Mouse (Mus musculus): ENCODE data around the gene Faap100. TPM values are rescaled to one million over a fixed set of nuclear protein-coding genes. Genes with fewer than 3 reads are reported as not detected.

Gene Faap100
- polyA plus RNA-seq, 1 experiment = 1.2 TPM

DNA sequence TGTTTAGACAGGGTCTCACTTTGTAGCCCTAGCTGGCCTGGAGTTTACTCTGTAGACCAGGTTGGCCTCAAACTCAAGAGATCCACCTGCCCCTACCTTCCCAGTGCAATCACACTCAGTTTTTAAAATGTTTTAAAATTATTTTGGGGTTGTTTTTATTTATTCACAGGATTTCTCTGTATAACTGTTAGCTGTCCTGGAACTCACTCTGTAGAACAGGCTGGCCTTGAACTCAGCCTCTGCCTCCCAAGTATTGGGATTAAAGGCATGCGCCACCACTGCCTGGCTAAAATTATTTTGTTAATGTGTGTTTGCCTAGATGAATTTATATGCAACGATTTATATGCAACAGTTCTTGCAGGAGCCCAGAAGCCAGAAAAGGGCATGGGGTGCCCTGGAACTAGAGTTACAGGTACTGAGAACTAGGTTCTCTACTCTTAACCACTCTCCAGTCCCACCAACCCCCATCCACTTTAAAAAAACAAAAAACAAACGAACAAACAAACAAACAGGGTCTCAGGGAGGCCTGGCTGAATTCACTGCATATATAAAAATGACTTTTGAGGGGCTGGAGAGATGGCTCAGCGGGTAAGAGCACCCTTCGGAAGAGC is 34.1 kb downstream of the Faap100 start:
- TF ChIP-seq TAL1 (IDR thresholded peaks at IDR 0.05; ENCODE audit: low read length) (no peak), GATA1 (IDR thresholded peaks at IDR 0.05; ENCODE audit: low read length) (no peak)
- no peak overlapping the region for H3K4me3 ChIP-seq (replicated peaks)
- peaks cover 36% of the 10 kb centered on the region for H3K4me1 ChIP-seq (ENCODE audit: control insufficient read depth)
- no peaks in the 10 kb centered on the region for H3K9me3 ChIP-seq (ENCODE audit: control insufficient read depth, low read length)
- peaks cover 17% of the 10 kb centered on the region for H3K36me3 ChIP-seq (ENCODE audit: control insufficient read depth)
- H3K27me3 ChIP-seq (ENCODE audit: control insufficient read depth) = peaks cover 8% of the 10 kb centered on the region

DNA sequence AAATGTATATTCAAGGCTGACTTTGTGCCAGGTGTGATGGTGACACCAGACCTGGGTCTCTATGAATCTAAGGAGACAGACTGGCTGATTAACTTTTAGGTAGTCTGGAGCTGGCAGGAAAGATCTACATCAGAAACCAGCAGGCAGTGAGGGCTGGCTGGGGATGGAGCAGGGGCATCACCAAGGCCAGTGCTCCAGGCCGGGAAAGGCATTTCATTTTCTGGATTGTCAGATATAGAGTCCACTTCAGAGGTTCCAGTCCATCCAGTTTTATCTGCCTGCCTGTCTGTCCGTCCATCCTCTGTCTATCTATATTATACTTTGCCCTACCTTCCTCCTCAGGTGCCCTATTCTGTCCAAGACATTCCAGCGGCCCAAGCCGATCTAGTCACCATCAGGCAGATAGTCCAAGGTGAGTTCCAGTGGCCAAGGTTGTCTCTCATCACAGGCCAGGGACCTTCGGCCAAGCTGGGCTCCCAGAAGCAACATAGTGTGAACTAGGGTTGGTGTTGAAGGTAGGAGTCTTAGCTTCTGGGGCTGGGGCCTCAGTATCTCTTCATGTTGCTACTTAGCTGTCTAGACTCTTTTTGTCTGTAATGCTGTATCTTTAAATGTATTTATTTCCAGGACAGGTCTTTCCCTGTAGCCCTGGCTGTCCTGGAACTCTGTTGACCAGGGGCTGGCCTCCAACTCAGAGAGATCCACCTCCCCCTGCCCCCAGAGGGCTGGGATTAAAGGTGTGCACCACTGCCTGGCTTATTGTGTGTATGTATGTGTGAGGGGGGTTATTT is 34.9 kb downstream of the Faap100 start:
- peaks cover 29% of the 10 kb centered on the region for H3K4me1 ChIP-seq (ENCODE audit: control insufficient read depth)
- no peak for TF ChIP-seq GATA1 (IDR thresholded peaks at IDR 0.05; ENCODE audit: low read length)
- no peak for TF ChIP-seq TAL1 (IDR thresholded peaks at IDR 0.05; ENCODE audit: low read length)
- H3K27me3 ChIP-seq (ENCODE audit: control insufficient read depth) = peaks cover 1% of the 10 kb centered on the region
- H3K4me3 ChIP-seq (replicated peaks) = no peak overlapping the region
- H3K36me3 ChIP-seq (ENCODE audit: control insufficient read depth) = peaks cover 17% of the 10 kb centered on the region
- no peaks in the 10 kb centered on the region for H3K9me3 ChIP-seq (ENCODE audit: control insufficient read depth, low read length)

- H3K4me1 ChIP-seq (ENCODE audit: control insufficient read depth) = peaks cover 21% of the 10 kb centered on the region
- TF ChIP-seq TAL1 (IDR thresholded peaks at IDR 0.05; ENCODE audit: low read length) (no peak), GATA1 (IDR thresholded peaks at IDR 0.05; ENCODE audit: low read length) (no peak)
- no peaks in the 10 kb centered on the region for H3K27me3 ChIP-seq (ENCODE audit: control insufficient read depth)
- H3K36me3 ChIP-seq (ENCODE audit: control insufficient read depth) = peaks cover 17% of the 10 kb centered on the region
- H3K4me3 ChIP-seq (replicated peaks) = no peak overlapping the region
- no peaks in the 10 kb centered on the region for H3K9me3 ChIP-seq (ENCODE audit: control insufficient read depth, low read length)
These were observed 35.9 kb downstream of the Faap100 start for GRCm38 (mm10) chr11:120342656-120343160.

- Histone ChIP-seq H3K36me3 (ENCODE audit: control insufficient read depth) (peaks cover 11% of the 10 kb centered on the region), H3K4me3 (replicated peaks) (no peak overlapping the region), H3K27me3 (ENCODE audit: control insufficient read depth) (no peaks in the 10 kb centered on the region), H3K4me1 (ENCODE audit: control insufficient read depth) (peaks cover 14% of the 10 kb centered on the region), H3K9me3 (ENCODE audit: control insufficient read depth, low read length) (0 out of 2 replicates have a peak, but pooled peaks cover 2% of the 10 kb centered on the region)
- no peak for TF ChIP-seq TAL1 (IDR thresholded peaks at IDR 0.05; ENCODE audit: low read length)
- TF ChIP-seq GATA1 (IDR thresholded peaks at IDR 0.05; ENCODE audit: low read length) = no peak
These were observed 36.9 kb downstream of the Faap100 start for GRCm38 (mm10) chr11:120341661-120342060.

DNA sequence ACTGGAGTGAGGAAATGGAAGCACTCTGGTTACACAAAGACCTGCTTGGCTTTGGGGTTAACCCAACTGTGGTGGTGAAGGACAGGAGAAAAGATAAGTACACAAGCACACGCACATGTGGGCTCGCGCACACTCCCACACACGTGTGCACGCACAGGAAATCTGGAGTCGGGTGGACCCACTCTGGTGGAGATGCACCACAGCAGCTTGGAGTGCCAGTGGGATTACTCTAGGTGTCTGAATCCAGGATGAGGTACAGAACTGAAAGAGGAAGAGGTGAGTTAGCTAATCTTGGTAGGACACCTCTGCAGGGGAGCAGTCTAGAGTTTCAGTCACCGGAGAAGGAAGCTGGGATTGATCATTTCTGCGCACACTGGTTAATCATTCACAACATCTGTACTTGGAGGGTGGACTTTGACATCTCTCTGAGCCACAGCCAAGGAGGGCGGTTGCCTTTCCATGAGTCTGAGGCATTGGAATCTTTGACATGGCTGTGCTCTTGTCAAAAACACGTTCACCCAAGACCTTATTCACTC is 38.5 kb downstream of the Faap100 start:
- no peaks in the 10 kb centered on the region for H3K27me3 ChIP-seq (ENCODE audit: control insufficient read depth)
- H3K9me3 ChIP-seq (ENCODE audit: control insufficient read depth, low read length) = peaks cover 6% of the 10 kb centered on the region; the same call in 1 of the 2 replicates
- H3K4me3 ChIP-seq (replicated peaks) = no peak overlapping the region
- peaks cover 6% of the 10 kb centered on the region for H3K4me1 ChIP-seq (ENCODE audit: control insufficient read depth)
- TF ChIP-seq GATA1 (IDR thresholded peaks at IDR 0.05; ENCODE audit: low read length) (no peak), TAL1 (IDR thresholded peaks at IDR 0.05; ENCODE audit: low read length) (no peak)
- H3K36me3 ChIP-seq (ENCODE audit: control insufficient read depth) = peaks cover 2% of the 10 kb centered on the region

DNA sequence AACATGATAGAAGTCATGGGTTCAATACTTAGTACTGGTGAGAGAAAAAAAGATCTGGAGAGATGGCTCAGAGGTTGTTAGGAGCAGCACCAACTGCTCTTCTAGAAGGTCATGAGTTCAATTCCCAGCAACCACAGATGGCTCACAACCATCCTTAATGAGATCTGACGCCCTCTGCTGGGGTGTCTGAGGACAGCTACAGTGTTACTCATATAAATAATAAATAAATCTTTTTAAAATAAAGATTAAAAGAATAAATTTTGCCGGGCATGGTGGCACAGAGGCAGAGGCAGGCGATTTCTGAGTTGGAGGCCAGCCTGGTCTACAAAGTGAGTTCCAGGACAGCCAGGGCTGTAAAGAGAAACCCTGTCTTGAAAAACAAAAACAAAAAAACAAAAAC is 39.8 kb downstream of the Faap100 start:
- H3K27me3 ChIP-seq (ENCODE audit: control insufficient read depth) = no peaks in the 10 kb centered on the region
- TF ChIP-seq TAL1 (IDR thresholded peaks at IDR 0.05; ENCODE audit: low read length) = no peak
- no peak for TF ChIP-seq GATA1 (IDR thresholded peaks at IDR 0.05; ENCODE audit: low read length)
- H3K36me3 ChIP-seq (ENCODE audit: control insufficient read depth) = no peaks in the 10 kb centered on the region
- H3K4me1 ChIP-seq (ENCODE audit: control insufficient read depth) = peaks cover 6% of the 10 kb centered on the region
- peaks cover 9% of the 10 kb centered on the region; the same call in 1 of the 2 replicates for H3K9me3 ChIP-seq (ENCODE audit: control insufficient read depth, low read length)
- H3K4me3 ChIP-seq (replicated peaks) = no peak overlapping the region

DNA sequence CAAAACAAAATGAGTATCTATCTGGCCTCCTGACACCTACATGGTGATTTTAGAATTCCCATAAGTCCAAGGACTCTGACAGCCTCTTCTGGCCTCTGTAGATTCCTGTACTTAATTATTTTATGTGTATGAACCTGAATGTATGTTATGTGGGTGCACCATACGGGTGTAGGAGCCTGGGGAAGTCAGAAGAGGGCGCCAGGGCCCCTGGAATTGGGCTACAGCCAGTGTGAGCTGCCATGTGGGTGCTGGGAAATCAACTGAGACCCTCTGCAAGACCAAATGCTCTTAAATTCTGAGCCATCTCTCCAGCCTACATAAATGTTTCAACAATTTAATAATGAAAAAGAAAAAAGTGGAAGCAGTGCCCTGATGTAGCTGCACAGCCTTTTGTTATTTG is 41.1 kb downstream of the Faap100 start:
- no peak for TF ChIP-seq GATA1 (IDR thresholded peaks at IDR 0.05; ENCODE audit: low read length)
- no peak for TF ChIP-seq TAL1 (IDR thresholded peaks at IDR 0.05; ENCODE audit: low read length)

GRCm38 (mm10) chr11:120335431-120336021 is 43.0 kb downstream of the Faap100 start:
- TF ChIP-seq GATA1 (IDR thresholded peaks at IDR 0.05; ENCODE audit: low read length) (no peak), TAL1 (IDR thresholded peaks at IDR 0.05; ENCODE audit: low read length) (no peak)
- H3K4me1 ChIP-seq (ENCODE audit: control insufficient read depth) = peaks cover 6% of the 10 kb centered on the region
- H3K27me3 ChIP-seq (ENCODE audit: control insufficient read depth) = no peaks in the 10 kb centered on the region
- H3K36me3 ChIP-seq (ENCODE audit: control insufficient read depth) = no peaks in the 10 kb centered on the region
- no peak overlapping the region for H3K4me3 ChIP-seq (replicated peaks)
- peaks cover 13% of the 10 kb centered on the region for H3K9me3 ChIP-seq (ENCODE audit: control insufficient read depth, low read length)

More for the DNA sequence above, 41.1 kb downstream of the Faap100 start:
- H3K27me3 ChIP-seq (ENCODE audit: control insufficient read depth) = no peaks in the 10 kb centered on the region
- peaks cover 13% of the 10 kb centered on the region for H3K9me3 ChIP-seq (ENCODE audit: control insufficient read depth, low read length)
- H3K36me3 ChIP-seq (ENCODE audit: control insufficient read depth) = no peaks in the 10 kb centered on the region
- H3K4me1 ChIP-seq (ENCODE audit: control insufficient read depth) = peaks cover 6% of the 10 kb centered on the region
- no peak overlapping the region for H3K4me3 ChIP-seq (replicated peaks)

DNA sequence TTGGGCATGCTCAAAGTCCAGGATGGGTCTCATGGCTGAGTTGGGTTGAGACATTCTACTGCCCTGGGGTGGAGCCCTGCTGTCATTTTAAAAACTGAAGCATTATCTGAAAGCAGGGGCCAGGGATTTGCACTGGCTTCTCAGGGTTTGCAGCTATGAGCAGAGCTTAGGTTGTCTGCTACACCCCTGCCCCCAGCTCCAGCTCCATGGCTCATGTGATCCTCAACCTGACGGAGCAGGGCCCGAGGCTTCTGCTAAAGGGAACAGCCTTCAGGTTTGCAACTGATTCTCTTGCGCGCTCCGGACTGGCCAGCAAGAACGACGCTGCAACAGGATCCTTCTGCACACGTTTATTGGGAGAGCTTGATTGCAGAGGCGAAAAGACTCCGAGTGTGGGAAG is 58.4 kb downstream of the Faap100 start:
- H3K4me3 ChIP-seq (replicated peaks) = no peak overlapping the region
- H3K27me3 ChIP-seq (ENCODE audit: control insufficient read depth) = no peaks in the 10 kb centered on the region
- peaks cover 6% of the 10 kb centered on the region for H3K9me3 ChIP-seq (ENCODE audit: control insufficient read depth, low read length)
- peaks cover 24% of the 10 kb centered on the region for H3K4me1 ChIP-seq (ENCODE audit: control insufficient read depth)
- no peaks in the 10 kb centered on the region for H3K36me3 ChIP-seq (ENCODE audit: control insufficient read depth)
- TF ChIP-seq GATA1 (IDR thresholded peaks at IDR 0.05; ENCODE audit: low read length) = no peak
- no peak for TF ChIP-seq TAL1 (IDR thresholded peaks at IDR 0.05; ENCODE audit: low read length)

Data from erythroblast, embryonic 14.5 days (primary cell).